Mouse (Mus musculus): ENCODE measurements around the gene Chd2.
A peak's percentile ranks its signal among the peaks of the same experiment; 100 is the strongest.
"Not testable (repeated sequence)": the region's sequence is repeated elsewhere in the genome, so short reads cannot be mapped to it uniquely, and the experiment has no call there.

Gene Chd2

DNA sequence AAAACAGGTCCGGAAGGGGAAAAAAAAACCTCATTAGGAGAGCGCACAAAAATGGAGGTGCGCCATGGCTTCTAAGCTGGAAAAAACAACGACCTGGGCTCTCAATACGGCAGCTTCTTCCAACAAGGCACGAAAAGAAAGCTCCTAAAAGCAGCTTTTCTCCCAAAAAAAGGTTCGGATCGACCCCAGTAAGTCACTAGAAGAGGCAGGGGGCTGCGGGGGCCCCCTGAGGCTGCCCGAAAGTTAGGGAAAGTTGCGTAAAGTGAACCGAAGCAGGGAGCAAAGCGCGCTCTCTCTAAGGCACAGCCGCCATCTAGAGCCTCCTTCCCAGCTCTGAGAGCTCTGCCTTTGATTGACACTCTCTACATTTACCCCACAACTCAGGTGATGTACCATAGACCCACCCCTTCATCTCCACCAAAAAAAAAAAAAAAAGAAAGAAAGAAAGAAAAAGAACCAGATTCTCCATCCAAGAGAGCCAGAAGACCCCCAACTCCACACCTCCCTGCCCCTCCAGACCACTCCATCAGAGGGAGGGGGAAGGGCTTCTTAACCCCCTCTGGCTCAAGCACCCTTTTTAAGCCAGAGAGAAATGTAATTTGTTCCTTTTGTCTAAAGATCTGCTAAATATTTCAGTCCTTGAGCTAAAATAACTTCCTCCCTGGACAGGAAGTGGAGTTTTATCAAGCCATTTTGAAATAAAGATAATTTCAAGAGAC, at the start of gene Chd2:
Chd2 (minus strand) TSS at position 419 of the 719 bp plus-strand sequence.
- DNase-seq (ENCODE audit: low spot score) = peak; percentile 70

DNA sequence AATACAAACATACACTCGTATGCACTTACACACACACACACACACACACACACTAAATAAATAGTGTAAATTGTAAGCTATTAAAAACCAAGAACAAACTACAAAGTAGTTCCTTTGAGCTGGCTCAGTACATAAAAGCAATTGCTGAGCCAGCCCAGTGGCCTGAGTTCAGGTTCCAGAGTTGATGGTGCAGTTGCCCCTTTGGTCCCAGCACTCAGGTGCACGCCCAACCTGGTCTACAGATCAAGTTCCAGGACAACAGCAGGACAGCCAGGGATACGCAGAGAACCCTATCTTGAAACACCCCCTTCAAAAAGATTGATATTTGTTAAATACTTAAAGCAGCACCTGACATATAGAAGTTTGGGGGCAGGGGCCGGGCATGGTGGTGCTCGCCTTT, 49.1 kb upstream of the Chd2 start:
- no peak for DNase-seq (ENCODE audit: low spot score)

DNA sequence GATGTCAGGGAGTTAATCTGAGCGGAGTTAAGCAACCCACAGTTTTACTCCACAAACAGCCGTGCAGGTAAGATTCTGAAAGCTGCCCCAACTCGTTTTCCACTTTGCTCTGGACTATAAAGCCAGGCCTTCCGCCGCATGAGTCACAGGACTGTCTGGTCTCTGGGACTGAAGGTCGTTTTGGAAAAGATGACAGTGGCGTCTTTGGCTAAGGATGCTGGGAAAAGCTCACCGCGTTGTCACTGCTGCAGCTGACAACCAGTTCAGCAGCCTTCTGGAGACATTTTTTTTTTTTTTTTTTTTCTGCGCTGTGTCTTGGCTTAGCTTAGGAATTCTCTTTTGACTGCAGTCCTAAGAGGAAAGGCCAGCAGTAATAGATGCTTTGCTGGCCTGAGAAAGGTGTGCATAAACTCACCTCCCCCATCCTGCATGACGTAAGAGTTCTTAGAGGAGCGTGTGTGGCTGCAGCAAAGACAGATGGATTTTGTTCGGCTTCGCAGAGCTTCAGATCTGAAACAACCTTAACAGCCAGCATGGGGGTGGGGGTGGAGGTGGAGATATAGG, 47.7 kb upstream of the Chd2 start:
- DNase-seq (ENCODE audit: low spot score) = no peak

DNA sequence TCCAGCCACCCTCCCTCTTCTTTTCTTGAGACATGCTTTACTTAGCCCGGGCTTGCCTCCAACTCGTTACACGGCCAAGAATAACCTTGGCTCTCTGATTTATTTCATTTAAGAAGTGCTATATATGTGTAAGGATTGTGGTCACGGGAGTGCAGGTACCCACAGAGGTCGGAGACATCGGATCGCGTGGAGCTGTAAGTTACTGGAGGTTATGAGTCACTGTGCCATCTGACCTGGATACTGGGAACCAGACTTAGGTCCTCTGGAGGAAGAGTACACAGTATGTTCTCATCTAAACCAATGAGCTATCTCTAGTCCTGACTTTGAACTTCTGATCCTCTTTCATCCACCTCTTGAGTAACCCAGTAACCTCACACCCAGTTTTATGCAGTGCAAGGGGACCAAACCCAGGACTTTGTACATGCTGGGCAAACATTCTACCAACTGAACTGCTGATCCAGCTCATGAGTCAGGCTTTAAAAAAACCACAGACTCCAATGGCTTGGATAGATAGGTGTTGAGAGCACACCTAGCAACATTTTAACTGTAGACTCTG, 46.8 kb upstream of the Chd2 start:
- no peak for DNase-seq (ENCODE audit: low spot score)

DNA sequence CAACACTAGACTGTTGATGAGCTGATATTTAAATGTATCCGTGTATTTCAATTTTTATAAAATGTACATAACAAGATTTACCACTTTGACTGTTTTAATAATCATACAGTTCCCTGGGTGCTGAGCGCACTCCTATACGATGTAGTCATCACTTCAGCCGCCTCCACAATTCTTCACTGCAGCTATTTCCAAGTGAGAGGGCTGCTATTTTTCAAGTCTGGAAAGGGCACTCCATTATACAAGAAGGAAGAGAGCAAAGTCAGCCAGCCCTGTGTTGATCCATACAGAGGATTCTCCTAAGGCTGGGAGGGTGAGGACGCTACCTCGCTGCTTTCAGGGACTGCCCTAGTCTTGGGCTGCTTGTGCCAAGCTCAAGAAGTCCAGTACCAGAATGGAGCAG, 45.1 kb upstream of the Chd2 start:
- DNase-seq (ENCODE audit: low spot score) = no peak

DNA sequence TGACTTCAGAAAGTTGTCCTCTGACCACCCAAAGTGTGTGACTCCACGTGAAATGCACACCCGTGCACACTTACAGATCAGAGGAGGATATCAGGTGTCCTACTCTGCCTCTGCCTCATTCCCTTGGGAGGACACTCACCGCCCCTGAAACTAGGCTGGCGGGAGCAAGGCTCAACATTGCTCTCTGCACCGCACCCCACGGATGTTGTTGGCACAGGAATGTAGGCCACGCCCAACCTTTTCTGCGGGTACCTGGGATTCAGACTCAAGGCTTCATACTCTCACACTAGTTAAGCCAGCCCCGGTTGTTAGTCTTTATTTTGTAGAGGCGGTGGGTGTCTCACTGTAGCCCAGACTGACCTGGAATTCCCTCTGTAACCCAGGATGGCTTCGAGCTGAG, 44.6 kb upstream of the Chd2 start:
- DNase-seq (ENCODE audit: low spot score) = no peak

DNA sequence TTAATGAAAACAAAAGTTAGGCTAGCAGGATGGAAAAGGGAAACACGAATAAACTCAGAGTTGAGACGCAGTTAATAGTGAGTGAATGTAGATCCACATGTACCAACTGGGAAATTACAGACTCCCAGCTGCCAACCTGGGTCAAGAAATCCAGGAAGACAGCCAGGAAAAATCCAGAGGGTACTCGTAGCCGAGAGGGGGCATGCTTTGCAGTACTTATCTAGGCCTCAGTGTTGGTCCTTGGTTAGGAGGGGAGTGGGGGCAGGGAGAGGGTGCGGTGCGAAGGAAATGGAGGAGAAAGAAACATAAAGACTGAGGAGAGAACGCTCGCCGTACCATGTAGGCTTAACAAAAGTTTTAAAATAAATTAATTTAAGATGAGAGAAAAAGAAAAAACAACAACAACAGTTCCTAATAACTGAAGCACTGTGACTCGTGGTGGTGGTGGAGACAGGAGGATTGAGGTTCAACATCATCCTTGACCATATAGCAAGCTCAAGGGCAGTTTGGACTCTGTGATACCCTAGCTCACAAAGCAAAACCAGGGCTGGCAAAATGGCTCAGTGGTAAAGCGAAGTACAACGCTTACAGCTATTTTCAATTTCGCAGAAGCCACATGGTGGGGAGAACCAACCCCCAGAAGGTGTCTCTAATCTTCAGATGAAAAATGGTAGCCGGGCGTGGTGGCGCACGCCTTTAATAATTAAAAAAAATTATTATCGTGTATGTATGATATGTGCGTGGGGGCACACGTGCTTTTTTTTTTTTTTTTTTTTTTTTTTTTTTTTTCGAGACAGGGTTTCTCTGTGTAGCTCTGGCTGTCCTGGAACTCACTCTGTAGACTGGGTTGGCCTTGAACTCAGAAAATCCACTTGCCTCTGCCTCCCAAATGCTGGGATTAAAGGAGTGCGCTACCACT, 43.7 kb upstream of the Chd2 start:
- no peak for DNase-seq (ENCODE audit: low spot score)

DNA sequence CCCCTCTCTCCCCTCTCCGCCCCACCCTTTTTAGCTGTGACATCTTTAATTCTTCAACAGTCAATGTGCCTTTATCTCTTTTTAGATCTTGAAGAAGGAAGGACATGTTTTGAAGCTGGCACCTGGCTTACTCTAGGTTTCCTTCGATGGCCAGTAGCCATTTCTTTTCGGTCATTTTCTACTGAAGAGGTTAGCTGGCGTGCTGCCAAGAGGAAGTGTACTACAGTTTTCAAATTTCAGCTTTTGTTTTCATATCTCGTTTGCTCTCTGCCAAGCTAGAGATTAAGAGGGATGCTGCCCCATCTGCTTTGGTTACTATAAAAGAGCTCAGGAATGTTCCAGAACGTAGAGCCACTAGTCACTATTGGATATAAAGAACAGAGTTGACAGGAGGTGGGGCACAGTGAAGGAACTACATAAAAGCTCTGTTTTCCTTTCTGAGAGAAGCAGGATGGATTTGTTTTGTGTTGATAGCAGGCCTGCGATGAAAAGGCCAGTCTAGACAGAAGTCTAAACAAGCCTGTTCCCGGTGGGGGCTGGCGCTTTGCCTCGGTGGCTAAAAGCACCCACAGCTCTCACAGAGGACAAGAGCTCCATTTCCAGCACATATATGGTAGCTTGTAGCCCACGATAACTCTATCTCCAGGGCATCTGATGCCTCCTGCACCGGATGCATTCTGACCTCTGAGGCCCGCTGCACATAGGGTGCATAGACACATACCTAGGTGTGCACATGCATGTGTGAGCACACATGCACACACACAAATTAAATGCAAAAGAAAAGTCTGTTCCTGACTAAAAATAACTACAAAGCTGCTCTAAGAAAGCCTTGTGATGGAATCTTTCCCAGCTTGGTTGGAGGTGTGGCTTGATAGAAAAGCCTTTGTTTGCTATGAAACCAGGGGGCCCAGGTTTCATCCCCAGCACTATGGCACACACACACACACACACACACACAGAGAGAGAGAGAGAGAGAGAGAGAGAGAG, 42.7 kb upstream of the Chd2 start:
- no peak for DNase-seq (ENCODE audit: low spot score)

DNA sequence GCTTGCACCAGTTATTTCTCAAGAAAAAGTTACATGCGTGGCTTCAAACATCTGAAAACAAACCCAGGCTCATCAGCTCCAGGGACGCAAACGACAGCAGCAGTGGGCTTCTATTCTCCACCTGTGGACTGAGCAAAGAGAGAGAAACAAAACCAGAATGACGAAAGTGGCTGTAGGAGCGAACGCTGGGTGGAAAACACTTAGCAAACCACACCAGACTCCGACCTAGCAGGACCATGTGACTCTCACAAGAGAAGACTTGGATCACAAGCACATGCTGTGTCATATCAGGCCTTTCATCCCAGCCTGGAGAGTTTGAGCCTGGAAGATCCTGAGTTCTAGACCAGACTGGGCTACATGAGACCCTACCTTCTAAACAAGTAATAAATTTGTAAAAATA, 41.8 kb upstream of the Chd2 start:
- DNase-seq (ENCODE audit: low spot score) = no peak

DNA sequence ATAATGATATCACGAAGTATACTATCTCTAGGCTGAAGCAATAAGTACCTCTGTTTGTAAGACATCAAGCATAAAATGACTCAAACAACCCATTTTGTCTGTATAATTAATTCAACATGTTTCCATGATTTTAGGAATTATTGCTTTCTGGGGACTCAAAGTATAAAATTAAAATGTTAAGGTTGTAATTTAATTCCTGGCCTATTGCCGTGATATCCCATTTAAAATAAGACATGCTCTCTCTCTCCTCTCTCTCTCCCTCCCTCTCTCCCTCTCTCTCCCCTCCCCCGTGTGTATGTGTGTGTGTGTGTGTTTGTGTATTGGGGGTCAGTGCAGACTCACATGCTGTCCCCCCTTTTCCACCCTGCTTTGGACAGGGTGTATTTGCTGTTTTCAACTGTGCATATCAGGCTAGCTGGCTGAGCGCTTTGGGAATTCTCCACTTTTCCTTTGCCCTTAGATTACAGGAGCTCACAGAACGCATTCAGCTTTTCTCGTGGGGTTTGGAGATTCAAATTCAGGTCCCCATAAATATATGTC, 40.3 kb upstream of the Chd2 start:
- no peak for DNase-seq (ENCODE audit: low spot score)

DNA sequence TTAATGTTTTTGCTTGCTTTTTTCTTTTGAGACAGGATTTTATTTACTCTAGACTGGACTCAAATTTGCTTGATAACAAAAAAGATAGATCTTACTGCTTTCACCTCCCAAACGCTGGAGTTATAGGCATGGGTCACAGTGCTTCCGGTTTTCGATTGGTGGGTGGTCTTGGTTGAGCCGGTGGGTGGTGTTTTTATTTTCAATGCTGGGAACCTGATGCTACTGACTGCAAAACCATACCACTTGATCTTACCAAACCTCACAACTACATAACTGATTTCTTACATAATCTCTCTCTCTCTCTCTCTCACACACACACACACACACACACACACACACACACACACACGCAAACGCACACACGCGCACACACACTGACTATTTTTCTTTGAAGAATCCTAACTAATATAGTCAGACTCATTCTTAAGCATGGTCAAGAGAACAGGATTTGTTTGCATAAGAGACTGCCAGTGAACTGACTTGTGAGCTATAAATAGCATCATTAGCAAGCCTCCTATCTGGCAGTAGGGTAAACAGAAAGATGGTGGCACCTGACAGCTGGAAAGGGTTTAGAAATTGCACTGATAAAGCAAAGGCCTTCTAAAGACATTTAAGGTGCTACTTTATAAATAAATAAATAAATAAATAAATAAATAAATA, 37.6 kb upstream of the Chd2 start:
- DNase-seq (ENCODE audit: low spot score) = no peak

DNA sequence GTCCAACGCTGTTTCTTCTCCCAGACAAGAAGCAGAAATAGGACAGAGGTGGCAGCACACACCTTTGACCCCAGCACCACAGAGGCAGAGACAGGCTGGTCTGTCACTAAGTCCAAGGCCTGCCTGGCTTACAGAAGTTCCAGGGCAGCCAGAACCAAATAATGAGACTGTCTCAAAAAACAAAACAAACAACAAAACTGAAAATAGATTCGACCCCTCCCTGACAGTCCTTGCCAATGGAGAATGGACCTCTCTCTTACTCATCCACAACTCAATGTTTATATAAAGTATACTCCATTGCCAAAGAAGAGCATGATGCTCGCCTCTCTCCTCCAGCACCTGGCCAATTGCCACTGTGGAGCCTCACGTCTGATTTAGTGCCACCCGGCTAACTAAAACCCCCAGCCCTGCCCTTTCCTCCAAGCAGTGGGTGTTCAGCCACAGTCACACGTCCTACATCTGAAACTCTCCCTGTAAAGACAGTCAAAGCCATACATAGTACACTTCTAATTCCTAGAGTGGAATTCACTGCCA, 36.3 kb upstream of the Chd2 start:
- no peak for DNase-seq (ENCODE audit: low spot score)

DNA sequence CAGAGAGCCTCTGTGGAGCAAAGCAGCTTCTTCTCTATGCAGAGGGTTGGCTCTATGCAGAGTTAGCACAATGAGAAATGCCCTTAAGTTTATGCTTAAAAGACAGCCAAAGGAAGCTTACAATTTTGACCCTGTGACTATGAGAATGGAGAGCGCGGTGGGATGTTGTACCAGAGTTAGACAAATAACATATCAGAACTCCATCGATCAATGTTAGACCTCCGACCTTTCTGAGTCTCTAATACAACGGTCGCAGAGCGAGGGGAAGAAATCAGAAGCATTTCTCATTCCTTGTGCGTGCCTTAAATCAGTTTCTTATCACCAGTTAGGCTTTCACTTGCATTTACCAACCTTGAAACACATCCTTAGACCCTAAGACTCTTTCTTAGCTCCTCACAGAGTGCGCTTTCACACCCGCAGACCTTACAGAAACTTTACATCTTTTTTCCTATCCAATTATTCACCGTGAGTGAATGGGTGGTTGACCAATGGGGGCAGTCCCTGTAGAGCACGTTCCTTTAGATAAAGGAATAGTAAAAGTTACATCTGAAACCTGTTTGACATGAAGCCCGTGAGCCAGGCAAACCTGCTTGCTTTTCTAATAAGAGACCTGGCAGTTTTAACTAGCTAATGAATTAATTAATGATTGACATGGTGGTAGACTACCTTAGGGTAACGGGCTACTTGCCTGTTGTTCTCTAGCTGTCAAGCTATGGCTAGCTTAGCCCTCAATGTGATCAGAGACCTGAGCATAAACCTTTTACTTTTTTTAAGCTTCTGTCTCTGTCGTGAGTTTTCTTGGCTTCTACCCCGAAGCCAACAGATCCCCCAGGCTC, 34.7 kb upstream of the Chd2 start:
- DNase-seq (ENCODE audit: low spot score) = no peak

DNA sequence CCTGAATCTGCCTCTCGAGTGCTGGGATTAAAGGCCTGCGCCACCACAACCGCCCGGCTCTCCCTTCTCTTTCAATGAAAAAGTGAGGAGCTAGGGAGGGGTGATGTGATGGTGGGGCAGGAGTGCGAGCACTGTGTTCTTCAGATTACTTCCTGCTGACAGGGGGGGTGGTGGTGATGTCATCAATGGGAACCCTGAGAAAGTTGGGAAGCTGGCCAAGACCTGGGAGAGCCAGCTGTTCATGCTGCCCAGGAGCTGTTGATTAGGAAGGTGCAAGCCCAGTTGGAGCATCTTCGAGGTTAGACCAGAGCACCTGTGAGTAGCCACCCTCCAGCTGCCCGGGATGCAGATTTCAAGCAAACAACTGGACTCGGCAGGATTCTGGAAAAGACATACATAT, 33.6 kb upstream of the Chd2 start:
- no peak for DNase-seq (ENCODE audit: low spot score)

DNA sequence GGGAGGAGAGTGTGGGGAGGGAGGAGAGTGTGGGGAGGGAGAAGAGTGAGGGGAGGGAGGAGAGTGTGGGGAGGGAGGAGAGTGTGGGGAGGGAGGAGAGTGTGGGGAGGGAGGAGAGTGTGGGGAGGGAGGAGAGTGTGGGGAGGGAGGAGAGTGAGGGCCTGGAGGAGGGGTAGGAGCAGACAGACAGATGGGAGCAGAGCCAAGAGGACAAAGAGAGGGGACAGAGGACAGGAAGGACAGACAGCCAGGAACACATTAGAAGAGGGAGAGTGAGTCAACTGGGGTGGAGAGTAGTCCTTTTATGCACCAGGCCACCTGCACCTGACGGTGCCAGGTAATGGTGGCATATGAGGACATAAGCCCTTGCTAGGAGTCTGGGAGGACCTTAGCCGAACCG, 33.0 kb upstream of the Chd2 start:
- not testable (repeated sequence) for DNase-seq (ENCODE audit: low spot score)

DNA sequence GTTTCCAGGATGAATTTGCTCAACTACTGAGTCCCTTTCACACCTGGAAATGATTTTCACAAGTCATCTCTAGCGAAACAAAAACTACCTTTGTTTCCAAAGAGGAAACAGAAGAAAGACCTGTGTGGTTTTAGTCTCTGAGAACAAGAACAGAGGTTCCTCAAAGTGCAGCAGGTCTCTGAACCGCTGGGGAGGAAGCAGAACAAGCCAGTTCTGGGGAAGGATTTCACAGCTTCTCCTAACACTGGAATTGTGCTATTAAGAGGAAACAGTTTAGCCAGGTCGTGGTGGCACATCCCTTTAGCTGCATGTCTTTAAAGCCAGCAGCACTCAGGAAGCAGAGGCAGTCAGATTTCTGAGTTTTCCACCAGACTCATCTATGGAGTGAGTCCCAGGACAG, 30.9 kb upstream of the Chd2 start:
- no peak for DNase-seq (ENCODE audit: low spot score)

DNA sequence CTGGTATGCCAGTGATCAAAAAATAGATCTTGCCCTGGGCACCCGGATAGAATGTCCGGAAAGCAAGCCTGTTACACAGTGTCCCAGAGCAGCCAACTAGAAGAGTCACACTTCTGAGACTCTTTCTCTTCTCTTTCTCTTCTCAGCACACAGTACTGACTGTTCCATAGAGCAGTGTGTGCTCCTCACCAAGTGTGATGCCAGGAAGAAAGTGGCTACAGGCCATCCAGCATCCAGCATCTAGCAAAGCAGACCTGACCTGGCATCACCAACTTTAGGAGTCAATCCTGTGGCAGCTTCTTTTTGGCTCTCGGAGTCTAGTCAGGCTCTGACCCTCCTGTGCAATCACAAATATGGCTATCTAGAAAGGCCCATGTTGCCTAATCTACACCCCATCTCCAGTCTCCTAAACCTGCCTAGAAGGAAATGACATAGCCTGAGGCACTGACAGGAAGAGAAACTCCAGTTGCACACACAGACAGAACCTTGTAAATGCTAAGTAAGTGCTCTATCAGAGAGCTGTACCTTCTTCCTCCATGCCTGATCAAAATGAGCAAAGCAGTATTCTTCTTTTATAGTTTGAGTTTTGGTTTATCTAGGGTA, 27.3 kb upstream of the Chd2 start:
- DNase-seq (ENCODE audit: low spot score) = no peak

DNA sequence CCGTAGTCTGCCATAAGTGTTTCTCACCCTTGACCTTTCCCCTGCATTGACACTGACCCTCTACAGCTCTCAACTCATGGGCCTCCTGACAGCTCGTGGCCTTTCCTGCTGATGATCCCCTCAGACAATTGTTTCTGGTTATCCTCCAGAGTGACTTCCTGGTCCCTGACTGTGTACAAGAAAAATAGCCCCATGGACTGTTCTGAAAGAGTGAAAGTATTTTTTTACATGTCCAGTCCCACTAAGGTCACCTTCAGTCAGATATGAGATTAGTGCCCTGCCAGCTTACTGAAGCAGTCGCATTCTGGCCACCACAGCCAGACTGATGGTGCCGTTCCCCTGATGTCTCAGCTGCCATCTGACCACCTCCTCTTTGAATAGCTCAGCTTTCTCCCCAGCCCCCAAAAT, 26.1 kb upstream of the Chd2 start:
- DNase-seq (ENCODE audit: low spot score) = no peak

DNA sequence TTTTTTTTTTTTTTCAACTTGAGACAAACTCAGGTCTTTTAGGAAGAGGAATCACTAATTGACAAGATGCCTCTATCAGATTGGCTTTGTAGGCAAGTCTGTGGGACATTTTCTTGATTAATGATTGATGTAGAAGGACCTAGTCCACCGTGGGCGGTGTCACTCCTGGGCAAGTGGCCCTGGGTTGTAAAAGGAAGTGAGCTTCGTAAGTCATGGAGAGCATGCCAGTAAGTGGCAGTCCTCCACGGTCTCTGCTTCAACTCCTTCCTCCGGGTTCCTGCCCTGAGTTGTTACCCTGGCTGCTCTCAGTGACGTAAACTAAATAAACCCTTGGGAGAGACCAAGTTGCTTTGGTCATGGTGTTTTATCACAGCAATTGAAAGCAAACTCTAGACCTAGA, 22.5 kb upstream of the Chd2 start:
- no peak for DNase-seq (ENCODE audit: low spot score)
